Mouse (Mus musculus) cerebellum, adult 2 months (tissue): Measurements from ENCODE around the gene Fermt2. TPM values are rescaled to one million over a fixed set of nuclear protein-coding genes. Genes with fewer than 3 reads are reported as not detected.

Experiments used
- DNase-seq, 2 experiments: peaks; one replicate each; pipeline ENCODE4 v3.0.0; 2021
- H3K27ac ChIP-seq: fragments of 200-500 bp; 2 replicates; pipeline ENCODE4 v1.5.1; 2012; ENCODE audit warnings: low read length, control low read depth, inconsistent platforms; ENCODE audit not compliant: insufficient read depth
- H3K27me3 ChIP-seq: fragments of 200-500 bp; 2 replicates; pipeline ENCODE4 v1.6.1; 2012; ENCODE audit warnings: inconsistent platforms, mild to moderate bottlenecking, low read length, moderate library complexity; ENCODE audit not compliant: control insufficient read depth, insufficient read depth
- H3K4me1 ChIP-seq: fragments of 200-500 bp; 2 replicates; pipeline ENCODE4 v1.6.1; 2011; ENCODE audit warnings: low read length; ENCODE audit not compliant: control insufficient read depth, insufficient read depth
- H3K4me3 ChIP-seq: fragments of 200-500 bp; replicated peaks from 2 replicates; pipeline ENCODE3; 2011; ENCODE audit warnings: mild to moderate bottlenecking, low read depth, low read length, control low read depth; ENCODE audit not compliant: insufficient read depth
- CTCF ChIP-seq: fragments of 200-500 bp; IDR thresholded peaks from 2 replicates; pipeline ENCODE4 v1.5.1; 2011; ENCODE audit warnings: low read depth, mild to moderate bottlenecking, control low read depth, low read length, moderate library complexity, borderline replicate concordance; ENCODE audit not compliant: insufficient read depth
- POLR2A ChIP-seq: fragments of 200-500 bp; IDR thresholded peaks from 2 replicates; pipeline ENCODE4 v1.6.1; 2011; ENCODE audit warnings: low read length, control low read depth, borderline replicate concordance; ENCODE audit not compliant: insufficient read depth
- WGBS: fragments of 180-500 bp; shearing (Covaris S2); methylation state at CpG from one replicate; pipeline ENCODE4 v1.1.7; 2018; 5-methylcytosine and 5-hydroxymethylcytosine counted together
- polyA plus RNA-seq: library from polyadenylated mRNA; depleted of rRNA; stranded (reverse); fragments of >200 nt; gene quantifications from 2 replicates; pipeline ENCODE4 v1.2.3, GENCODE M21; 2012

The Fermt2 gene
- polyA plus RNA-seq, 1 experiment, result 81.0 TPM

DNA sequence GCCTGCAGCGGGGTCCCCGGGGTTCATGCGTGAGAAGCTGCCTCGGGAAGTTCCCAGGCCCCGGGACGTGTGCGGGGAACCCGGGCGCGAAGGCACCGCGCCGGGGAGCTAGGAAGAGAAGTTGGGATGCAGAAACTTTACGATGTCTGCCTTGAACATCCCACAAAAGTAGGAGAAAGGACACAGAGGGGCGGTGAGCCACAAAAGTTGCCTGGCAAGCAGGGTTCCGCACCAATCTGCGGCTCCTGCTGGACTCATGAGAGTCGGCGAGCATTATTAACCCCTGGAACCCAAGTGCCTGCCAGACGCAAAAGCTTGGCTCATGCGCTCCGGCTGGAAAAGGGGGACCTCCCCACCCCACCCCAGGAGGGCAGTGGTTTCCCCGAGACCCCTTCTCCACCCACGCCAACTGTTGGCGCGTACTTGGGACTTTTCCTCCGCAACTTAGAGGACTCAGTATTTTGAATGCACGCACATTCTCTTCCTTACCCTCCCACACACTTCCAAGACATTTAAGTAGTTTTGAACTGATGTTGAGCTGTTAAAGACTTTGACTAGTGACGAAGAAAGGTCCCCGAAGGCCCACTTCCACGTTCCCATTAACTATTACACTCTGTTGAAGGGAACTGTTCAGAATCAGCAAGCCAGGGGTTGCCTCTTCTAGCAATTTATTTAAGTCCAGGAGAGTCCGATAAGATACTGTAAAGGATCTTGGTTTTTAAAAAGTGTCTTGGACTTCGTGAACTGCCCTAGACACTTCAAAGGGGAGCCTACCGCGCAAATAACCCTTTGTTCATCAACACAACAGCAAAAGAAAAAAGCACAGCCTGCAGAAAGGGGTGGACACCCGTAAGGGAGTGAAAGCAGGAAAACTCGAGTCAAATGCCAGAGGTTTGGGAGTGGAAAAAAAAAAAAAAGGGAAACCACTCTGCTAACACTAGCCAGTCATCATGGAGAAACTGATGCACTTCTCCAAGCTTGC is 737 bp upstream of the Fermt2 start:
- no peak for DNase-seq
- H3K27me3 ChIP-seq, result no peaks in the 10 kb centered on the region
- no peak for TF ChIP-seq CTCF
- 3% methylated on average over 37 of the region's 37 CpGs for WGBS
- H3K4me1 ChIP-seq, result peaks cover 7% of the 10 kb centered on the region
- peak overlapping the region; percentile 72 for H3K4me3 ChIP-seq
- H3K27ac ChIP-seq, result peak overlapping the region; percentile 57; the same call in 1 of the 2 replicates

DNA sequence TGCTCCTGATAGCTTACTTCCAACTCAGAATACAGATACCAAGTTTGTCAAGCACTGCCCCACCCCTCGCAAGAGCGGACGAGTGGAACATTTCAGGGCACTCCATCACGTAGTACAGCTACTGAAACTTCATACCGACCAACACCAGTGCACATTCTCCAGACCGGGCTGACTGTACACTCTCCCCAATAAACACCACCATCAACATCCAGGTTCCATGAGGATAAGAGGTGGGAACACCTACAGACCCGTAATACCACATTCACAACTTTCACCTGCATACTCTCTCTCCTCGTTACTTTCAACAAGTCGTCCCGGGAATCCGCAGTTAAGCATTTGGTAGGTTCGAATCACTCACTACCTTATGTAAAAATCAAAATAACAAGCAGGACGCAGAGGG is 1.1 kb downstream of the Fermt2 start:
- Histone ChIP-seq H3K4me1 (peaks cover 7% of the 10 kb centered on the region), H3K4me3 (peak overlapping the region; percentile 72), H3K27ac (no peak overlapping the region; the same call in 1 of the 2 replicates), H3K27me3 (no peaks in the 10 kb centered on the region)
- peak in 1 of 2 experiments; percentile 32 for DNase-seq
- WGBS, result under 1% methylated on average over 13 of the region's 13 CpGs
- no peak for TF ChIP-seq POLR2A
- no peak for TF ChIP-seq CTCF

DNA sequence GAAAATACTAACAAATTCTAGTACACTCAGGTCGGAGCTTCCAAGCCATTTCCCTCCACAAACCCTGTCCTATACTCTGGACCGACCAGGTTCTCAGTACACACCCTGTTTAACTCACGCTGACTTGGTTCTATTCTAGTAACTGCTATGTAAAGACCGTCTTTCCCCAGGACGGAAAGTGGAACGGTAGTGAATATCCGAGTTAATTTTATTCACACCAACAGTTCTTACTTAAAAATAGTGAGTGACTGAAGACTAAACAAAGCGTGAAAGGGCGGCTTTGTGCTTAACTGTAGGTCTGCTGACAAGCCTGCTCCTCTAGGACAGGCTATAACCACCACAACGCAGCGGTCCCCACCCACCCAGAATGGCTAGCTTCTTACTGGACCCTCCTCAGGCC is 14.1 kb downstream of the Fermt2 start:
- Histone ChIP-seq H3K4me1 (peaks cover 6% of the 10 kb centered on the region), H3K27me3 (no peaks in the 10 kb centered on the region), H3K27ac (no peak overlapping the region), H3K4me3 (no peak overlapping the region)
- no peak for DNase-seq
- WGBS, result 76% methylated on average over 11 of the region's 11 CpGs
- TF ChIP-seq CTCF, result no peak
- TF ChIP-seq POLR2A, result no peak

DNA sequence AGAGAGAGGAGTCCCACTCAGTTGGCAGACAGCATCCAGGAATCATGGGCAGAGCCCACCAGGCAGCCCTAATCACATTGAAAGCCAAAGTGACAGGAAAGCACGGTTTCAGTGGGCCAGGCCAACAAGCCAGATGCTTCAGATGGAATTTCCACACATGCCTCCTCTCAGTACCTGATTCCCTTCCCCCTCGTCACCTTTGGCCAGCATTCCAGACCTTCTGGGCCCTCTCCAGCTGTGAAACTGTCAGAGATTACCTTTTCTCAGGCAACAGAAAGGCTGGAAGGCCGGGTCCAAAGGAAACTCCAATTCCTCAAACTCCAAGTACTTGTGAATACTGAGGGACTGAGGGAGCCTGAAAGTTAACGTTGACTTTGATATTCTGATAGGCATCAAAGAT is 19.1 kb downstream of the Fermt2 start:
- H3K4me3 ChIP-seq, result no peak overlapping the region
- DNase-seq, result peak in 1 of 2 experiments; percentile 26
- H3K27ac ChIP-seq, result no peak overlapping the region
- no peak for TF ChIP-seq POLR2A
- TF ChIP-seq CTCF, result no peak
- peaks cover 10% of the 10 kb centered on the region for H3K4me1 ChIP-seq
- WGBS, result 27% methylated on average over 4 of the region's 4 CpGs
- H3K27me3 ChIP-seq, result no peaks in the 10 kb centered on the region

DNA sequence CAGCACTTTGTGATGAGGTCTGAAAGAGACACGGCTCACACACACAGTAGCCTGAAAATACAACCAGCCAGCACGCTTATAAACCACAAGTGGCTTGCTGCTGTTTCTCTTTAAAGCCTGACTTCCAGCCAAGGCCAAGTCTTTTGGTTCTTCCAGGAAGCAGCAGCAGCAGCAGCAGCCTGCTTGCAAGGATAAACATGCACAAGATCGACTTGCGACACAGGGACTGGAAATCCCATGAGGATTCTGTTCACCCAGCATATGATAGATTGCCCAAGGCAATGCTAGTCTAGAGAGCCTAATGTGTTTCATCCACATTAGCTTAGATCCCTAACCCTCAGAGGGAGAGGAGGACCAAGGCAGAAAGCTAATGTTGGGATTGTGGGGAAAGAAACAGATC is 22.0 kb downstream of the Fermt2 start:
- no peaks in the 10 kb centered on the region for H3K27me3 ChIP-seq
- 20% methylated on average over 4 of the region's 4 CpGs for WGBS
- no peak for DNase-seq
- H3K4me3 ChIP-seq, result no peak overlapping the region
- no peak overlapping the region for H3K27ac ChIP-seq
- TF ChIP-seq CTCF (no peak), POLR2A (no peak)
- H3K4me1 ChIP-seq, result peaks cover 10% of the 10 kb centered on the region

DNA sequence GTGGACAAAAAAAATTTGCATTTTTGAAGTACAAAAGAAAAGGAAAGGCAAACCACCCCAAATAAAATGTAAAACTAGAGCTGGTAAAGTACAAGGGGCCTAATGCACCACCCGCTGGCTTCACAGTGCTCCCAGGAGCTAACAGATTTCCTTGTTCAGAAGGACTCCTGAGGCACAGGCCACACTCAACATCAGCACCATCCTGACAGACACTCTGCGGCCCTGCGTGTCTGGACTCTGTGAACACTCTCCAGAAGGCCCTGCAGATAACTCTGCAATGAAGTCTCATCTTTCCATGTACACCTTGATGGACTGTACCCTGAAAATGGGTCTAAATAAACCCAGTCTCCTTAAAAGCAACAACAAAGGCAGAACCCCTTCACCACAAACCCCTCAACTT is 22.5 kb downstream of the Fermt2 start:
- Histone ChIP-seq H3K4me1 (peaks cover 10% of the 10 kb centered on the region), H3K27me3 (no peaks in the 10 kb centered on the region), H3K27ac (no peak overlapping the region), H3K4me3 (no peak overlapping the region)
- TF ChIP-seq POLR2A, result no peak
- TF ChIP-seq CTCF, result no peak
- WGBS, result 66% methylated on average over 3 of the region's 3 CpGs
- DNase-seq, result no peak

DNA sequence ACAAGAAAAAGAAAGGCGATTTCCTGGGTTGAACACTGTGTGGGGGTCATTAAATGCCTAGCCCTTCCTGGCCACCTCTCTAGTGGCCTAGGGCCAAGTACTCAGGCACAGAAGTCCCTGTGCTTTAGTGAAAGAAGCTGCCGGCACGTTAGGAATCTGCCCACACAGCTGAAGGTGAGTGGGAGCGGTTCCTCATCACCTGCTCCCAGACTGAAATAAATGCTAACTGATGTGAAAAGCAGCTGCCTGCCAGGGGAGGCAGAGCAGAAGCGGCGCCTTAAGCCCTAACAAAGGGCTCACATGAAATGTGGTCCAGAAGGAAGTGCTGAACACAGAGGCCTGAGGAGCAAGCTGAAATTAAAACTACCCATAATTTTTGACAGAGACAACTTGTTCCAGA is 22.9 kb downstream of the Fermt2 start:
- H3K4me3 ChIP-seq, result no peak overlapping the region
- no peaks in the 10 kb centered on the region for H3K27me3 ChIP-seq
- H3K27ac ChIP-seq, result no peak overlapping the region
- TF ChIP-seq CTCF (no peak), POLR2A (no peak)
- peaks cover 10% of the 10 kb centered on the region for H3K4me1 ChIP-seq
- no peak for DNase-seq
- 29% methylated on average over 6 of the region's 6 CpGs for WGBS

DNA sequence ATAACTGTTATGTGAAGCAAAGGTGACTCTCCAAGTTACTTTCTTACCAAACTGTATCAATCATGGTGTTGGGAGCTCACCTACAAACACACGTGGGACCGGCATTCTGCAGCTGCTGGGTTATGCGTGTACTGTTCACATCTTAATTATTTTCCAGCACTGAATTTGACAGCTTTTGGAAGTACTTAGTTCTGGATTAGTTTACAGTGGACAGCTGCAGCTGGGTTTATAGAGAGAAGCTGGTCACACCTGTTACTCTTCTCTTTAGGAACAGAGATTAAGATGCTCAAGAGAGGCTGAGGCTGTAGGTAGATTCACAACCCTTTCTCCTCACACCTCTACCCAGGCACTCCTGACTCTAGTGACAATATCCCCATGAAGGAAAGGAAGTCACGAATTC is 23.8 kb downstream of the Fermt2 start:
- Histone ChIP-seq H3K27ac (no peak overlapping the region), H3K4me1 (peaks cover 10% of the 10 kb centered on the region), H3K27me3 (no peaks in the 10 kb centered on the region), H3K4me3 (no peak overlapping the region)
- DNase-seq, result no peak
- TF ChIP-seq CTCF (no peak), POLR2A (no peak)
- WGBS, result 93% methylated on average over 4 of the region's 4 CpGs
